Mouse (Mus musculus) layer of hippocampus, adult 11-12 months (tissue): ENCODE measurements around the gene Chst5.

Source experiments
- DNase-seq: peaks from one replicate; pipeline ENCODE4 v3.0.0; 2022; ENCODE audit warnings: low spot score

The Chst5 gene

GRCm38 (mm10) chr8:111929648-111930344, 19.5 kb upstream of the Chst5 start:
- DNase-seq = no peak

DNA sequence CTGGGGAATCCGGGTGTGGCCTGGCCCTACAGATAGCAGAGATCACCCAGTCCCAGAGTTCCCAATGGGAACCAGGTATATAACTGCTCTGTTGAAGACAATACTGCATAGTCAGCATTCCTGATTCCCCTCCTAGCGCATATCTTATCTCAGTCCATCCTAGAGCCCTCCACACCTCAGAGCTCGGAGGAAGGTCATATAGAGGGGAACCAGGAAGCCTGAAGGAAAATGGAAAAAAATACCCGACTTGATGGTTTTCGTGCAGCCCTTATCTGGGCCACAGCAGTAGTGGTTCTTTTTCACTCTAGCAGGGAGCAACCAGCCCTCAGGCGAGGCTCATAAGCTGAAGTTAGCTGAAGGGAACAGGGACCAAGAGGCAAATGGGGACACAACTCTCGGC, 14.7 kb upstream of the Chst5 start:
- DNase-seq = no peak

DNA sequence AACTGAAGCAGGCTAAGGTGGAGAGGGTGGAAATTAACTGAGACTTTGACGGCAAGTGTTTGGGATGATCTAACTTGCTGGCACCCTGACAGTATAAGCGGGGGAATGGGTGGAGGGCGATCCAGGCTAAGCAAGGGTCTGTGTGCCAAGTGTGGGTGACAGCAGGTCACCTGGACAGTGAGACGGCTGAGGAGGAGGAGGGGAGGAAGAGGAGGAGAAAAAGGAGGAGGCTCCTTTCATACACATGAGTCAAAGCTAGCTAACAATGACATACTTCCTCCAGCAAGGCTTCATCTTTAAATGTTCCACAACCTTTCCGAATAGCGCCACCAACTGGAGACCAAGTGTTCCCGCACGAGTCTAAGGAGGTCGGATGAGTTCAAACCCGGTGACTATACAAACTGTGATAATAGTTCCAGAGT, 13.1 kb upstream of the Chst5 start:
- peak; percentile 42 for DNase-seq

DNA sequence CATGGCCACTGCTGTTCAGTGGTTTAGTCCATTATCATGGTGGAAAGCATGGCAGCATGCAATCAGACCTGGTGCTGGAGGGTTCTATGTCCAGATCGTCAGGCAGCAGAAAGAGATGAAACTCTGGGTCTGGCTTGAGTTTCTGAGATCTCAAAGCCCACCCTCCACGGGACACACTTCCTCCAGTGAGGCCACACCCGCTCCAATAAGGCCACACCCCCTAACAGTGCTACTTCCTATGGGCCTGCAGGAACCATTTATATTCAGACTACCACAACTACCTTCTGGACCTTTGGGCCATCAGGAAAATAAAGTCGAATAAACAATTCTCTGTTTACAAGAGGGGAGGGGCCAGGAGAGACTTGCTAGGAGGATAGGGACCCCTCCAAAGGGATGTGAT, 10.7 kb upstream of the Chst5 start:
- DNase-seq = no peak

- DNase-seq = no peak
Observed at GRCm38 (mm10) chr8:111919663-111920062, 9.4 kb upstream of the Chst5 start.

DNA sequence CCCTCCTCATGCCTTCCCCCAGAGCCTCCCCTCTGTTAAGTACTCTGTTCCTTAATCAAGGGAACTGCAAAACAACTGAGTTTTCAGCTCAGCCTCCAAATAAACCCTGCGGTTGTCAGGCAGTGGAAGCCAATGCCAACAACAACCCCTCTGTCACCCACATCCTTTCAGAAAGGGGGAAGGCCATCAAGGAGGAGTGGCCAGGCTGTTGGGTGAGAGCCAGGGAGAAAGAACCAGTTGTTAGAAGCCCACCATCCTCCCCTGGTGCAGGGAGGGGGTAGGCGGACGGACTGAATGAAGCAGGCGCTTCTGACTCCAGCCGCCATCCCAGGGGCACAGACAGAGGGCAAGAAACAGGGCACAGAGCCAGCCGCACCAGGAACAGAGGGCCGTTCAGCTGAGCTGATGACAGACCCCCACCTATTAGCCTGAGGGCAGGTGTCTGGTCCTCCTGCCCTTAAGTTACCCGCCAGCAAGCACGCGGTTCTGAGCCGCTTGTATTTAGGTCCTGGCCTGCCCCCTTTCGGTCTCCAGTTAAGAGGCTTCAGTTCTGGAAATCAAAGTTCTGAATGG, 2.7 kb upstream of the Chst5 start:
- peak; percentile 41 for DNase-seq

- peak; percentile 30 for DNase-seq
Observed at GRCm38 (mm10) chr8:111911572-111911971, 1.3 kb upstream of the Chst5 start.

GRCm38 (mm10) chr8:111905500-111906121, 4.6 kb downstream of the Chst5 start:
- DNase-seq = no peak

DNA sequence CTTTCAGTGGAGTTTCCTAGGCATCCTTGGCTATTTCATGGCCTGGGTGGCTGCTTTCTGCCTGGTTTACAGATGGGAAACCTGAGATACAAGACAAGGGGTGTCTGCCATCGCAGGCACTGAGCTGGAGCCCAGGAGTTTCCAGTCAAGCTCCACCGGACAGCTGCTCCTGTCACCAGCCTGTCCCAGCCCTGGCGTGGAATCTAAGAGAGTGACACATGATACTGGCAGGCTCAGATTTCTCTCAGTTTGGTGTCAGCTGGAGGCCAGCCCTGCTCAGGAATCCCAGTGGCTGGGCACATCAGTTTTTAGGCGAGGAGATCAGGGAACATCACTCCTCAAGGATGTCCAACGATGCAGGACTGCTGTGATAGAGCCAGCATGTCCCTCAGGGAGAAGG, 8.2 kb downstream of the Chst5 start:
- no peak for DNase-seq

- no peak for DNase-seq
Observed at GRCm38 (mm10) chr8:111898586-111898985, 11.7 kb downstream of the Chst5 start.

DNA sequence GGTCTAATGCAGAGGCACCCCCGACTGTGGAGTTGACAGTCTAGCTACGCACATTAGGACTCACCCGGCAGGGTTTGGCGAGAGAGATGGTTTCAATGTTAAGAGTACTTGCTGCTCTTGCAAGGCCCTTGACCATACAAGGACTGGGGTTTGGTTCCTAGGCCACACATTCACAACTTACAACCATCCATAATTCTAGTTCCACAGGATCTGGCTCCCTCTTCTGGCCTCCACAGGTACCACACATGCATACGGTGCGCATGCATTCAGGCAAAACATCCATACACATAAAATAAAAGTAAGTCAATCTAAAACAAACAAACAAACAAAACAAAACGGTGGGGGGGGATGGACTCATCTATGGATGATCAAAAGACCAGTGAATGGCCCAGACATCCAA, 15.3 kb downstream of the Chst5 start:
- no peak for DNase-seq

DNA sequence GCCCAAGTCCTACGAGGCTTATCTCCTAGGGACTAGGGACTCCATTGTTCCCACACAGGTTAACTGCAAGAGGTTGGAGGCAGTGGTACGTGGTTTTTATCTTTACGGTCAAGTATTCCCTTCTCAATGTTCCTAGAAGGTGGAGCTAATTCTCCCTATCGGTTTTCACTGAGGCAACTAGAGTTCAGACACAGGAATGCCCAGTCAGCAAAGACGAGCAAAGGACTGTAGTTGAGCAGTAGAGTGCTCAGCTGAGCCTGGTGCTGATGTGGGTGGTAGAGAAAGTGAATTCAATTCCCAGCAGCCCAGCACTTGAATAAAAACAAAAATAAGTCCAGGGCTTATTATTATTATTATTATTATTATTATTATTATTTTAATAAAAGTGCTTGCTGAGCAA, 17.6 kb downstream of the Chst5 start:
- DNase-seq = no peak

DNA sequence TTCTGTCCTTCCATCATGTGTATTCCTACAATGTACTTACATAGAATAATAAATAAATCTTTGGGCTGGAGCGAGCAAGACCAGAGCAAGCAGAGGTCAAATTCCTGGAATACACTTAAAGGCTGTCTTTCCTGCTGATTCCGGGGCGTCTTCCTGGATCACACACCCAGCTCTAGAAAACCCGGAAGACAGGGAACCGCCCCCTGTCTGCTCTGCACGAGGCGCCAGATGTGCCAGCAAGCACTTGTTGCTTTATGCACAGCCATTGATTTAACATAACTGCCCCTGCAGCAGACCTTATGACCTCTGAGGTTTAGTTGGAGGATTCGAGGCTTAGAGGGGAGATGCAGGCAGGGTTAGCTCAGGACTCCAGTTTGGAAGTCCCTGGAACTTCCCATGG, 18.3 kb downstream of the Chst5 start:
- no peak for DNase-seq

GRCm38 (mm10) chr8:111890911-111891303, 19.3 kb downstream of the Chst5 start:
- DNase-seq = no peak

DNA sequence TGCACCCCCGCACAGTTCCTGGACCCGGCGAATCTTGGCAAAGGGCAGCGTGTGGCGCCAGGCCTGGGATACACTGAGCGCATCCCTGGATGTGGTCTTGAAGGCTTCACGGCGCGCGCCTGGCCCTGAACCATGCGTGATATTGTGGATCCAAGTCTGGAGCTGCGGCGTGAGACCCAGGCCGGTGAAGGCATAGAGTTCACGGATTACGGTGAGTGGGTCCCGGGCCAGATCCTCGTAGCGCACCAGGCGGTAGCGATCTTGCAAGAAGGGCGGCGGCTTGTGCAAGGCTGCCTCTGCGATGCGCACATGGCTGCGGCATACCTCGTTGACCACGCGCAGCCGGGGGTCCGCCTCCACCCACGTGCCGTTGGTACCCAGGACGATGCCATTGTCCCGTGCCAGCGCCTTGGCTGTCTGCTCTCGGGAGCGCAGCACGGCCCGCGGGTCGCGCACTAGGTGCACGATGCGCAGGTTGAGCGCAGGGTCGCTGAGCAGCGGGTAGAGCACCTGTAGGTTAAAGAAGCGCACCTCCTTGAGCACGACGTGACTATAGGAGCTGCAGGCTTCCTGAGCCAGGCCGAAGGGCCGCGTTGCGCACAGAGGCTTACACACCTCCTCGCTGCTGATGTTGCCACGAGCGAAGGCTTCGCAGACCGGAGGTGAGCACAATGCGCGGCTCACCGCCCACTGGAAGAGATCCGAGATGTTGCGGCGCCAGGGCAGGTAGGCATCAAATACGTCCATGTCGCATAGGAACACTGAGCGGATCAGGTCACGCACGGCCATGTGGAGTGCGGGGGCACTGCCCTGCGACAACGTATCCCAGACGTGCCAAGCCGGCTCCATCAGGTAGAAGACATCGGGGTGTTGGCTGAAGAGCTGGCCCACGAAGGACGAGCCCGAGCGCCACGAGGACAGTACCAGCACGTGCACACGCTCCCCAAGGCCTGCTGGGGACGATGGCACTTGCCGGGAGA, 20.0 kb downstream of the Chst5 start:
- no peak for DNase-seq

- no peak for DNase-seq
Observed at GRCm38 (mm10) chr8:111888091-111888650, 22.1 kb downstream of the Chst5 start.

- no peak for DNase-seq
Observed at GRCm38 (mm10) chr8:111887479-111887878, 22.8 kb downstream of the Chst5 start.

GRCm38 (mm10) chr8:111883615-111884014, 26.6 kb downstream of the Chst5 start:
- DNase-seq = no peak

DNA sequence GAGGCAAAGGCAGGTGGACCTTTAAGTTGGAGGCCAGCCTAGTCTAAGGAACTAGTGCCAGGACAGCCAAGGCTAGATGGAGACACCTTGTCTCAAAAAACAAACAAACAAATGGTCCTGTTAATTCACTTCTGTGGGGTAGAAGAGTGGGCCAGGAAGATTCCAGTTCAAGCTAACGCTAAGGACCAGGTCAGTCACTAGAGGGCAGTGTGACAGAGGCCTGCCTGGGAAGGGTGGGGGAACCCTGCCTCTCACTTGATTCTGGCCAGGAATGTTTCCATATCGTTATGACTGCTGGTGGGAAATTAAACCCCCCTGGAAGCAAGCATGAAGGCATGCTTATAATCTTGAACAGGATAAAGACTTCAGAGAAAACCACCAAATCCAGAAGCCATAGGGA, 28.7 kb downstream of the Chst5 start:
- peak; percentile 38 for DNase-seq

DNA sequence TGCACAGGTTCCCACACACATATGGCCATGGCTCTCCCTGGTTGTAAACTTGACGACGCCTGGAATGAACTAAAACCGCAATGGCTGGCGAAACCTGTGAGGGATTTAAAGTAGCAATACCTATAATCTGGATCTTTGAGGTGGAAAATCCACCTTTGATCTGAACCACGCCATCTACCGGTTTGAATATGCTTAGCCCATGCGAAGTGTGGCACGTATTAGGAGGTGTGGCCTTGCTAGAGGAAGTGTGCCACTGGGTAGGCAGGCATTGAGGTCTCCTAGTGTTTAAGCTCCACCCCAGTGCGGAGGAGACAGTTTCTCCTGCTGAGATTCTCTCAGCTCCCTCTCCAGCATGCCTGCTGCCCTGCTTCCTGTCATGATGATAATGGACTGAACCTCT, 32.5 kb downstream of the Chst5 start:
- DNase-seq = no peak

- peak; percentile 99 for DNase-seq
Observed at GRCm38 (mm10) chr8:111876355-111876948, 33.8 kb downstream of the Chst5 start, which contains the start of gene Tmem170. Gene Tmem170, minus strand, starts transcription at chr8:111876750.

DNA sequence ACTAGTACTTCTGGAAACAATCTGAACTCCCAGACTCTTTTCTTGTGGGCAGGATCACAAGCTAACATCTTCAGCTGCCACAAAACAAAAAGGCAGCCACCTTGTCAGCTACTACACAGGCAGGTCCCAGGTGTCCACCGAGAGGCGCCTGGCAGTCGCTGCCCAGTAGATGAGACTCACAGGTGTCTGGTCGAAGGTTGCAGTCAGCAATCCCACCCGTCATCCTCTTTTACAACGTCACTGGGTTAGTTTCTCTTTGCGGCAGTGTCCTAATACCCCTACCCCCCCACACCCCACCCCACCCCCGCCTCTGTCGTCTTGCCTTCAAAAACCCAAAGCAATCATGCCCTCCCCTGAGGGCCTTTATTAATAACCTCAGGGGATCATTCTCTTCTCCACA, 34.5 kb downstream of the Chst5 start:
- no peak for DNase-seq
